Mouse (Mus musculus) MEL (cell line): ENCODE results near the gene Pknox2. TPM values are rescaled to one million over a fixed set of nuclear protein-coding genes. Genes with fewer than 3 reads are reported as not detected.

Source experiments
- DNase-seq: peaks from one replicate; pipeline ENCODE4 v3.0.0; 2011; ENCODE audit warnings: low read depth, low spot score
- H3K27ac ChIP-seq: 2 replicates; pipeline ENCODE4 v1.5.1; 2012; ENCODE audit warnings: low read depth, mild to moderate bottlenecking, control low read depth, low read length, moderate library complexity; ENCODE audit not compliant: control insufficient read depth
- H3K27me3 ChIP-seq, 2 experiments: fragments of 150-350 bp in 1 of 2; sonication (generic) in 1 of 2; 2 replicates each; pipeline ENCODE4 v1.6.1; 2012; ENCODE audit warnings: low read length in 2 of 2, mild to moderate bottlenecking in 2 of 2, improper control_type of control experiment in 1 of 2, moderate library complexity in 1 of 2; ENCODE audit not compliant: insufficient read depth in 2 of 2, control insufficient read depth in 1 of 2
- H3K36me3 ChIP-seq, 2 experiments: 2 replicates each; pipeline ENCODE4 v1.6.1; 2012 to 2014; ENCODE audit warnings: low read length in 2 of 2, improper control_type of control experiment in 1 of 2, inconsistent platforms in 1 of 2, mild to moderate bottlenecking in 1 of 2; ENCODE audit not compliant: insufficient read depth in 2 of 2, control insufficient read depth in 1 of 2
- H3K4me1 ChIP-seq, 2 experiments: fragments of 150-350 bp in 1 of 2; sonication (generic) in 1 of 2; 2 replicates each; pipeline ENCODE4 v1.6.1; 2012; ENCODE audit warnings: low read length in 2 of 2, improper control_type of control experiment in 1 of 2, mild to moderate bottlenecking in 1 of 2; ENCODE audit not compliant: insufficient read depth in 2 of 2, control insufficient read depth in 1 of 2
- H3K4me3 ChIP-seq, 2 experiments: fragments of 150-350 bp in 1 of 2; sonication (generic) in 1 of 2; 2 replicates each; pipeline ENCODE4 v1.5.1; 2012; ENCODE audit warnings: low read depth in 2 of 2, low read length in 2 of 2, mild to moderate bottlenecking in 2 of 2, moderate library complexity in 2 of 2, control low read depth in 1 of 2, improper control_type of control experiment in 1 of 2; ENCODE audit not compliant: control insufficient read depth in 1 of 2, insufficient read depth in 1 of 2
- H3K79me2 ChIP-seq: 2 replicates; pipeline ENCODE4 v1.6.1; 2012; ENCODE audit warnings: mild to moderate bottlenecking, low read length, moderate library complexity; ENCODE audit not compliant: control insufficient read depth, poor library complexity, insufficient read depth
- H3K9ac ChIP-seq: 2 replicates; pipeline ENCODE4 v1.6.1; 2012; ENCODE audit warnings: low read depth, mild to moderate bottlenecking, control low read depth, low read length, moderate library complexity; ENCODE audit not compliant: control insufficient read depth, poor library complexity, severe bottlenecking
- H3K9me3 ChIP-seq: fragments of 150-350 bp; sonication (generic); replicated peaks from 2 replicates; pipeline ENCODE4 v1.6.1; 2012; ENCODE audit warnings: mild to moderate bottlenecking, low read length, improper control_type of control experiment, moderate library complexity; ENCODE audit not compliant: insufficient read depth
- BHLHE40 ChIP-seq: IDR thresholded peaks from 2 replicates; pipeline ENCODE4 v1.6.1; 2012; ENCODE audit warnings: low read depth, mild to moderate bottlenecking, inconsistent platforms, low read length, improper control_type of control experiment, borderline replicate concordance
- CHD1 ChIP-seq: IDR thresholded peaks from 2 replicates; pipeline ENCODE4 v1.6.1; 2012; ENCODE audit warnings: low read depth, mild to moderate bottlenecking, inconsistent platforms, low read length, improper control_type of control experiment
- CTCF ChIP-seq, 3 experiments: IDR thresholded peaks in 2 of 3; conservative IDR thresholded peaks in 1 of 3; 2 replicates each; pipeline ENCODE4 v1.5.1; 2011 to 2012; ENCODE audit warnings: low read length in 3 of 3, low read depth in 2 of 3, mild to moderate bottlenecking in 2 of 3, improper control_type of control experiment in 1 of 3, inconsistent platforms in 1 of 3, mixed read lengths in 1 of 3, moderate library complexity in 1 of 3; ENCODE audit not compliant: control insufficient read depth in 1 of 3, insufficient read depth in 1 of 3, poor library complexity in 1 of 3, severe bottlenecking in 1 of 3
- ELF1 ChIP-seq: IDR thresholded peaks from 2 replicates; pipeline ENCODE4 v1.6.1; 2014; ENCODE audit warnings: low read depth, mild to moderate bottlenecking, inconsistent platforms, low read length, improper control_type of control experiment, moderate library complexity
- GABPA ChIP-seq: IDR thresholded peaks from 2 replicates; pipeline ENCODE4 v1.6.1; 2012; ENCODE audit warnings: low read depth, mild to moderate bottlenecking, inconsistent platforms, low read length, improper control_type of control experiment, moderate library complexity
- GATA1 ChIP-seq: IDR thresholded peaks from 2 replicates; pipeline ENCODE4 v1.6.1; 2011; ENCODE audit warnings: low read depth, low read length, improper control_type of control experiment
- KAT2A ChIP-seq: conservative IDR thresholded peaks from 2 replicates; pipeline ENCODE4 v1.6.1; 2012; ENCODE audit warnings: low read depth, low read length, improper control_type of control experiment, inconsistent platforms
- MAX ChIP-seq: IDR thresholded peaks from 2 replicates; pipeline ENCODE4 v1.6.1; 2011; ENCODE audit warnings: low read length, improper control_type of control experiment
- MXI1 ChIP-seq: IDR thresholded peaks from 2 replicates; pipeline ENCODE4 v1.6.1; 2011; ENCODE audit warnings: mild to moderate bottlenecking, low read depth, low read length, improper control_type of control experiment
- MYB ChIP-seq: IDR thresholded peaks from 2 replicates; pipeline ENCODE4 v1.6.1; 2011; ENCODE audit warnings: mild to moderate bottlenecking, low read depth, low read length, improper control_type of control experiment
- NELFE ChIP-seq: IDR thresholded peaks from 2 replicates; pipeline ENCODE4 v1.6.1; 2011; ENCODE audit warnings: low read depth, low read length, improper control_type of control experiment
- POLR2A ChIP-seq, 2 experiments: IDR thresholded peaks; 2 replicates each; pipeline ENCODE4 v1.6.1; 2011 to 2012; ENCODE audit warnings: low read length in 2 of 2, mild to moderate bottlenecking in 2 of 2, control low read depth in 1 of 2, improper control_type of control experiment in 1 of 2, low read depth in 1 of 2, moderate library complexity in 1 of 2; ENCODE audit not compliant: control insufficient read depth in 1 of 2, insufficient read depth in 1 of 2, poor library complexity in 1 of 2
- POLR2AphosphoS2 ChIP-seq: IDR thresholded peaks from 2 replicates; pipeline ENCODE4 v1.6.1; 2011; ENCODE audit warnings: low read length, improper control_type of control experiment
- POLR2AphosphoS5 ChIP-seq: IDR thresholded peaks from 2 replicates; pipeline ENCODE4 v1.6.1; 2012; ENCODE audit warnings: low read depth, borderline replicate concordance, mild to moderate bottlenecking, inconsistent platforms, low read length, moderate library complexity, mixed read lengths
- RCOR1 ChIP-seq: IDR thresholded peaks from 2 replicates; pipeline ENCODE4 v1.6.1; 2012; ENCODE audit warnings: low read depth, mild to moderate bottlenecking, inconsistent platforms, low read length, improper control_type of control experiment
- SIN3A ChIP-seq: IDR thresholded peaks from 2 replicates; pipeline ENCODE4 v1.6.1; 2012; ENCODE audit warnings: low read length, improper control_type of control experiment, inconsistent platforms
- SMC3 ChIP-seq: IDR thresholded peaks from 2 replicates; pipeline ENCODE4 v1.6.1; 2011; ENCODE audit warnings: low read depth, low read length, improper control_type of control experiment
- TCF12 ChIP-seq: IDR thresholded peaks from 2 replicates; pipeline ENCODE4 v1.6.1; 2014; ENCODE audit warnings: low read depth, mild to moderate bottlenecking, inconsistent platforms, low read length, improper control_type of control experiment, moderate library complexity
- ZNF384 ChIP-seq: IDR thresholded peaks from 2 replicates; pipeline ENCODE4 v1.6.1; 2012; ENCODE audit warnings: low read depth, mild to moderate bottlenecking, inconsistent platforms, low read length, improper control_type of control experiment
- polyA plus RNA-seq, 2 experiments: library from polyadenylated mRNA; stranded (reverse) in 1 of 2; unstranded in 1 of 2; fragments of >175 nt in 1 of 2; fragments of >200 nt in 1 of 2; gene quantifications; 2 replicates each; pipeline versions ENCODE4 v1.2.1 to v1.2.4; 2012; ENCODE audit warnings: low replicate concordance in 2 of 2, low read depth in 1 of 2; ENCODE audit not compliant: insufficient read length in 2 of 2, insufficient read depth in 1 of 2, missing spikeins in 1 of 2
- total RNA-seq: library from RNA; depleted of rRNA; stranded (reverse); fragments of 300-350 nt; gene quantifications from 2 replicates; pipeline ENCODE4 v1.2.3, GENCODE M21; 2012; rRNA removed

The Pknox2 gene
- total RNA-seq (not detected in 2 replicates), polyA plus RNA-seq (not detected)

- Histone ChIP-seq H3K9ac (no peak within 1 kb of the TSS), H3K79me2 (no peaks in the 10 kb centered on the region), H3K27ac (no peak within 1 kb of the TSS), H3K27me3 (no peaks in the 10 kb centered on the region; a peak in 1 of 4 replicates), H3K36me3 (no peaks in the 10 kb centered on the region), H3K4me3 (no peak within 1 kb of the TSS), H3K9me3 (no peaks in the 10 kb centered on the region), H3K4me1 (no peaks in the 10 kb centered on the region)
- DNase-seq = no peak
- TF ChIP-seq GATA1 = no peak
- no peak for TF ChIP-seq RCOR1
- no peak for TF ChIP-seq ZNF384
- no peak for TF ChIP-seq GABPA
- TF ChIP-seq ELF1 = no peak
- no peak for TF ChIP-seq CHD1
- no peak for TF ChIP-seq MYB
- TF ChIP-seq CTCF (IDR thresholded peaks at IDR 0.05 in 2 of 3, conservative IDR thresholded peaks at IDR 0.05 in 1 of 3; ENCODE audit: control insufficient read depth in 1 of 3, insufficient read depth in 1 of 3, low read depth in 2 of 3, low read length in 3 of 3, poor library complexity in 1 of 3, severe bottlenecking in 1 of 3) = no peak
Measured at GRCm38 (mm10) chr9:37147359-37147685, at the start of gene Pknox2. TSS of gene Pknox2 (minus strand) at chr9:37147407.

DNA sequence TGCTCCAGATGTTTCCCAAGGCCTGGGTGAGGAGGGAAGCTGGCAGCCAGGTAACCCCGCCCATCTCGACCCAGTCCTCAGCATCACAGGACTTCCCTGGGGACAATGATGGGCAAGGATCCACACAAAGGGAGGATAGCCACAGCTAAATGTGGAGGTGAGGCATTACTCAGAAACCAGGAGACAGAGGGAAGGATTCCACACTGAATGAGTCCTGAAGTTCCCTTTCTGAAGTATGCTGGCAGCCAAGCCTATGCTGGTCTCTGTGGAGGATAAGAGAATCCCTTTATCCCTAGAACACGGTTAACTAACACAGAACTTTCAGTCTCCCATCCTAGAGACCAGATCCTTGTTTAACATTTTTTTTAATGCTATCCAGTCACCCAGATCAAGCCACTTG lies 40.8 kb upstream of the Pknox2 start:
- no peak overlapping the region for H3K4me3 ChIP-seq
- H3K9ac ChIP-seq = no peak overlapping the region
- TF ChIP-seq SMC3 (no peak), CTCF (IDR thresholded peaks at IDR 0.05 in 2 of 3, conservative IDR thresholded peaks at IDR 0.05 in 1 of 3; ENCODE audit: control insufficient read depth in 1 of 3, insufficient read depth in 1 of 3, low read depth in 2 of 3, low read length in 3 of 3, poor library complexity in 1 of 3, severe bottlenecking in 1 of 3) (no peak)
- no peaks in the 10 kb centered on the region for H3K79me2 ChIP-seq
- H3K27me3 ChIP-seq = peaks cover 4 to 19% of the 10 kb centered on the region in 2 experiments
- H3K9me3 ChIP-seq = no peaks in the 10 kb centered on the region
- DNase-seq = no peak
- no peaks in the 10 kb centered on the region for H3K36me3 ChIP-seq
- H3K27ac ChIP-seq = no peak overlapping the region
- no peaks in the 10 kb centered on the region for H3K4me1 ChIP-seq

DNA sequence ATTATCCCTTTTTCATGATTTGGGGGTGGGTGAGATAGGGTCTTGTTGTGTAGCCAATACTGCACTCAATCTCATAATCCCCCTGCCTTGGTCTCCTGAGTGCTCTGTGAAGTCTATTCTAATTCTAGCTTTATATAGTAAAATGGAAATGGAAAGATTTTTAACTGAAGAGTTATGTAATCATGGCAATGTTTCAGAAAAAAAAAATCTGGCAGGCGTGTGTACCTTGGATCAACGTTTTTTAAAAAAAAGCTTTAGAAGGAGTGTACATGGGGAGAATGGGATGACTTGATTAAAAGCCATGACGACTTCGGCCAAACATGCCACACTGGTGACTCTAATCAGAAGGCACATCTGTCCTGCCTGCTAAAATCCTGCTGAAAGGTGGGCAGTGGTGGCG lies 40.2 kb upstream of the Pknox2 start:
- no peaks in the 10 kb centered on the region for H3K36me3 ChIP-seq
- no peak for TF ChIP-seq GABPA
- TF ChIP-seq MYB = no peak
- no peak for TF ChIP-seq KAT2A
- no peak for TF ChIP-seq ELF1
- TF ChIP-seq NELFE = no peak
- no peak for TF ChIP-seq POLR2A (IDR thresholded peaks at IDR 0.05; ENCODE audit: control insufficient read depth in 1 of 2, insufficient read depth in 1 of 2, low read depth in 1 of 2, low read length in 2 of 2, poor library complexity in 1 of 2)
- TF ChIP-seq GATA1 = no peak
- TF ChIP-seq POLR2AphosphoS5 = no peak
- no peak for TF ChIP-seq POLR2AphosphoS2
- TF ChIP-seq SIN3A = no peak
- TF ChIP-seq MXI1 = no peak
- no peak for TF ChIP-seq RCOR1
- TF ChIP-seq SMC3 = no peak
- TF ChIP-seq TCF12 = no peak
- TF ChIP-seq BHLHE40 = no peak
- no peak for TF ChIP-seq MAX
- TF ChIP-seq CTCF (IDR thresholded peaks at IDR 0.05 in 2 of 3, conservative IDR thresholded peaks at IDR 0.05 in 1 of 3; ENCODE audit: control insufficient read depth in 1 of 3, insufficient read depth in 1 of 3, low read depth in 2 of 3, low read length in 3 of 3, poor library complexity in 1 of 3, severe bottlenecking in 1 of 3) = no peak
- TF ChIP-seq, all 39 proteins: peak for 0
- H3K27me3 ChIP-seq = peaks cover 4 to 19% of the 10 kb centered on the region in 2 experiments
- no peaks in the 10 kb centered on the region for H3K4me1 ChIP-seq
- no peaks in the 10 kb centered on the region for H3K9me3 ChIP-seq
- no peak overlapping the region for H3K27ac ChIP-seq
- DNase-seq = no peak
- no peak overlapping the region for H3K4me3 ChIP-seq
- H3K79me2 ChIP-seq = no peaks in the 10 kb centered on the region
- no peak overlapping the region for H3K9ac ChIP-seq
